Mouse (Mus musculus) right cerebral cortex, postnatal 14 days (tissue): ENCODE measurements around the gene Pdap1.
"Not testable (repeated sequence)": the region's sequence is repeated elsewhere in the genome, so short reads cannot be mapped to it uniquely, and the experiment has no call there.

Experiments
- DNase-seq: peaks from one replicate; pipeline ENCODE4 v3.0.0; 2022

The Pdap1 gene

GRCm38 (mm10) chr5:145139571-145140519 is at the start of gene Pdap1, which contains the start of gene Bud31:
Gene Pdap1, minus strand, starts transcription at chr5:145140238.
Gene Bud31, plus strand, starts transcription at chr5:145140362.
- DNase-seq: peak; percentile 94

DNA sequence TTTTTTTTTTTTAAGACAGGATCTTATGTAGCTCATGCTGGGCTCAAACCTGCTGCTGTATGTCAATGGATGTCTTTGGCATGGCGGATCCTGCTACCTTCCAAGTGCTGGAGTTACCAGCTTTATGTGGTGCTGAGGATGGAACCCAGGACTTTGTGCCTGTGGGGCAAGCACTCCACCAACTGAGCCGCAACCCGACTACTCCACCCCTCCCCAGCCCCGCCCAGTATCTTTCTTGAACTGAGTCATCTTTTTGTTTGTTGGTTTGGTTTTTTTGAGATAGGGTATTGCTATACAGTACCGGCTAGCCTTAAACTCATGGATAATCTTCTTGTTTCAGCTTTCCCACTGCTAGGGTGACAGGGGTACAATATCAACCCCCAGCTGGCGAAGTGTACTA is 49.4 kb upstream of the Pdap1 start:
- no peak for DNase-seq

DNA sequence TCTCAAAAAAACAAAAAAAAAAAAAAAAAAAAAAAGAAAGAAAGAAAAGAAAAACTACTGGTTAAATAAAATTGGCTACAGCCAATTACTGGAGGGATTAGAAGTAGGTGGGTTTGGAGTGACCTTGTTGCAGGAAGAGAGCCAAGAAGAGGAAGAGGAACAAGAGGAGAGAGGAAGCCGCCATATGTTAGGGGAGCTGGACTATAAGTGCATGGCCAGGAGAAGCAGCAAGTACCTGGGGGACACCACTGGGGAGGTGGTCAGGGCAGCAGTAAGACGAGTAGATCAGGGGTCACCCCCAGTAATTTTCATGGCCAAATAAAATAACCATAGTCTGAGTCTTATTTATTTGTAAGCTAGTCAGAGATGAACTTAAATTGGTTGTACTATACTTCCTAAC is 45.2 kb upstream of the Pdap1 start:
- no peak for DNase-seq

- DNase-seq: no peak
Measured at GRCm38 (mm10) chr5:145178461-145178980, 38.5 kb upstream of the Pdap1 start.

GRCm38 (mm10) chr5:145167306-145167661 is 27.2 kb upstream of the Pdap1 start:
- DNase-seq: no peak

- DNase-seq: peak; percentile 99
Measured at GRCm38 (mm10) chr5:145166536-145167305, 26.7 kb upstream of the Pdap1 start, which contains the start of the genes Ptcd1 and Cpsf4. Gene Ptcd1, minus strand, starts transcription at chr5:145167108. Gene Cpsf4, plus strand, starts transcription at chr5:145167213.

DNA sequence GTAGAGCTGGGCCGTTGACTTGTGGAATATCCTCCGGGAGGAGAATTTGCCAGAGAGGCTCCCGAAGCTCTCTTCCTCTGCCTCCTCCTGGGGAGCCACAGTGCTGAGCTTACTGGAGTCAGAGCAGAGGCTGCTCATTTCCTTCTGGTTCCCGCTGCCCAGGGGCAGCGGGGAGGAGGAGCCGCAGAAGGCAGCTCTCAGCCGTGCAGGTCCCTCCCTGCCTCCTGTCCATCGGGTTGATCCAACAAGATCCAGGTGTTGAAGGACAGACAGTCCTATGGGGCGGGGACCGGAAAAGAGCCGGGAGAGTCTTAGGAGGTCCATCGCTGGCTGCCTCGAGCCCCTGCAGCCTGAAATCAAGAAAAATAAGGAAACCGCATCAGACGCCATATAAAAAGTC is 25.1 kb upstream of the Pdap1 start:
- DNase-seq: no peak

- no peak for DNase-seq
Measured at GRCm38 (mm10) chr5:145164710-145165109, 24.7 kb upstream of the Pdap1 start.

DNA sequence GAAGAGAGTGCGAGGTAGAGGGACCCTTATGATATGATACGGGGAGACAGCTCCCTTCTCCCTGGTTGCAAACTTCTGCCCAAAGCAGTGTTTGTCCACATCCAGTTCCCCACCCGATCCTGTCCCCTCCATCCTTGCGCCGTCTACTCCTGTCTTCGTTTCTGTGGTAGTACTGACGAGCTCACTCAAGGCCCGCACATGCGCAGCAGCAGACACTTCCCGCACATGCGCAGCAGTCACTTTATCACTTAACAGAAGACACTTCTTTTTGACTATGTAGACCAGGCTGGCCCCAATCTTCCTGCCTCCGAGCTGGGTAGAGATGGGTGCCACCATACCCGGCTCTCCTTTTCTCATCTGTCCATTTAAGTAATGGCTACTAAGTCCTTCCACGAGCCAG is 21.3 kb upstream of the Pdap1 start:
- no peak for DNase-seq

DNA sequence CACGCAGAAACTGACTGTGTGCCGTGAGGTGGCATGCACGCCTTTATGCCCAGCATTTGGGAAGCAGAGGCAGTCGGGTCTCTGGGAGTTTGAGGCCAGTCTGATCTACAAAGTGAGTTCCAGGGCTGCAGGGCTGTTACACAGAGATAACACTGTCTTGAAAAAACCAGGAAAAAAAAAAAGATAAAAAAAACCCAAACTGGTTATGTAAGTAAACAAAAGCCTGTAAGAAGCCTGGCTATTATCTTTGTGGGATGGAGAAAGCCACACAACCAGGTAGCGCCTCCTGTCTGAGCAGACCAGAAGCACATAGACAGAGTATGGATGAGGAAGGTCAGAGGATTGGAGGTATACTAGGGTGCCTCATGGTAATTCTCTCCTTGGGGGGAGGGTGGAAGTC is 12.7 kb upstream of the Pdap1 start:
- DNase-seq: no peak

GRCm38 (mm10) chr5:145149294-145149693 is 9.3 kb upstream of the Pdap1 start:
- DNase-seq: no peak

DNA sequence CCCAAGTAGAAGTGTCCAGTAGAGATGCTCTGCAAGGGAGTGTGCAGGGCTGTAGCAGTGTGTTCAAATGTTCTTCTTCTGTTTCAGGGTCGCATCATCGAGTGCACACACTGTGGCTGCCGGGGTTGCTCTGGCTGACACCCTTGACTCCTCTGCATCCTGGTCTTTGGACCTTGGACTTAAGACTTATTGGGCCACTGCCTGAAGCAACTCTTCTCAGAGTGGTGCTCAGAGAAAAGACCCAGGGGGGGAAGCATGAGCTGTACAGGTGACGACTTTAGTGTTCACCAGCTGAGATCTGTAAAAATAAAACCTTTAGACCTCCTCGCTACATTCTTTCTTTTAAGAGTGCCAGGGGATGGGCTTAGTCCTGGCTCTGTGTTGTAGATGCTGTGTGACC is 7.7 kb upstream of the Pdap1 start:
- DNase-seq: no peak

DNA sequence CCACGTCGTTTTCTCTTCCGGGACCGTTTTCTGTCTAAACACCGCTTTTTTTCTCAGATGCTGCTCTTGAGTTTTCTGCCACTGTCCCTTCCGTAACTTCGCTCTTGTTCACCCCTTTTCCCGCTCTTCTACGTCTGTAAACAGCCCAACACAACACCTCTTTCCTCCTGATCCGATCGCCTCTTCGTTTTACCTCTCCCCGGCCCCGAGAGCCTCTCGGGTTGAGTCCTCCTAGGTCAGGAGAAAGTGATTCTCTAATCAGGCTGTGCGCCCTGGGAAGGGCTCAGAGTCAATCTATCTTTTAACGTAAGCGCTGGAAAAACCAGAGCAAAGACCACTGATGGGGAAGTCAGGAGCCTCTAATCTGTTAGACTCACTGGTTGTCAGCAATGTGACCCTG is 573 bp upstream of the Pdap1 start:
- DNase-seq: no peak

GRCm38 (mm10) chr5:145138836-145139235 is 1.2 kb downstream of the Pdap1 start:
- DNase-seq: no peak

DNA sequence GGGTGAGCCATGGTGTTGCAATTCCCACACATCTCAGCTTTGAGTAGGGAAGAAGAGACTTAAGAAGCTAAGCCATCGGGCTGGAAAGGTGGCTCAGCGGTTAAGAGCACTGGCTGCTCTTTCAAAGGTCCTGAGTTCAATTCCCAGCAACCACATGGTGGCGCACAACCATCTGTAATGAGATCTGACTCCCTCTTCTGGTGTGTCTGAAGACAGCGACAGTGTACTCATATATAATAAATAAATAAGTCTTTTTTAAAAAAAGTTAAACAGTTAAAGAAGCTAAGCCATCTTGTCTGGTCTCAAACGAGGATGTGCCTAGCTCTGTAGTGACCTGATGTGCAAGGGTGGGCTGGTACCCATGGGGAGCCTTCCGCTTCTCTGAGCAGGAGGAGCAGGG is 6.8 kb downstream of the Pdap1 start:
- DNase-seq: not testable (repeated sequence)

GRCm38 (mm10) chr5:145130995-145131394 is 9.0 kb downstream of the Pdap1 start:
- no peak for DNase-seq

DNA sequence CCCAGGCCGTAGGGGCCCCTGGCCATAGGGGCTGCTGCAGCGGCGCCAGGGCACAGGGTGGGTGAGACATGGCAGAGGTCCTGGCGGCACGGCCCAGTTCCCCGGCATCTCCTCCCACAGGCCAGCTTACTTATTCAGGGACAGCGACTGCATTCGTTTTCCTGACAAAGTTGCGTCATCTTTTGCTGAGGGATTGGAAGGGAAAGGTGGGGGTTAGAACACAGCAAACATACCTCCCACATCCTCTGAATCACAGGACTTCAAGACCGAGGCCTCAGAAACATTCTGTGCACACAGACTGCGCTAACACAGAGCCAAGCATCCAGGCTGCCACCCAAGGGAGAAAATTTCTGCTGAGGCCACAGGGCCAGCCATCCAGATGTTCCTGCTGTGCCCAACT is 9.8 kb downstream of the Pdap1 start:
- DNase-seq: no peak

DNA sequence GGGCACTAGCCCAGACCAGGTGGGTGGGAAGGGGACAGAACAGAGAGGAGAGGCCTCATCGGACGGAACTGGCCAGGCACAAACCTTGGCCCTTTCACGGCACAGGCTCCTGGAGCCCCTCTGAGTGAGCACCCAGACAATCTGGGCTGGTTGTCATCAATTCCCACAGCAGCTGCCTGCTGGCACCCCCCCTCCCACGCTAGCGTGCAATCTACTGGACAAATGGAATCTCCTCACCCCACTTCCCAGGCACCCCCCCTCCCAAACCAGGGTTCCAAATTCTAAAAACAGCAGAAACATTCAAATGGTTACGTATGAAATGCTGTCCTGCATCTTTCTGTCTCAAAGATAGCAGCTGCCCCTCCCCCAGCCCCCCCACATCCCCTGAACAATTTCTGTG is 10.3 kb downstream of the Pdap1 start:
- not testable (repeated sequence) for DNase-seq

DNA sequence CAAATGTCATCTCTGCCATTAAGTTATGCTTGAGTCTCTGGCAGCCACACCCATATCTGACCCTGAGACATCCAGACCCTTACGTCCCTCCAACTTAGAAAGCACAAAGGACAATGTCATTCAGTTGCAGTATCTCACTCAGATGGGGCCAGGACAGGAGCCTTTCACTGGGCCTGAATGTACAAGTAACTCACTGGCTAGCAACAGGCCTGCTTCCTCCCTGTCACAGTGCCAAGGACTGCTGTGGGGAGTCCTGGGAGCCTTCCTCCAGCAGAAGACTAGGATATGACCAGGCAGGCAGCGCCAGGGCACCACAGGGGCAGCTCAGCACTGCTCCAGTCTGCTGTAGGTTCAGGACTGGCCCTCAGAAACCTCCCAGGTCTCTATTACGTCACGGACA is 10.9 kb downstream of the Pdap1 start:
- no peak for DNase-seq

- DNase-seq: no peak
Measured at GRCm38 (mm10) chr5:145126580-145126979, 13.5 kb downstream of the Pdap1 start.

- DNase-seq: no peak
Measured at GRCm38 (mm10) chr5:145123396-145123795, 16.6 kb downstream of the Pdap1 start.

DNA sequence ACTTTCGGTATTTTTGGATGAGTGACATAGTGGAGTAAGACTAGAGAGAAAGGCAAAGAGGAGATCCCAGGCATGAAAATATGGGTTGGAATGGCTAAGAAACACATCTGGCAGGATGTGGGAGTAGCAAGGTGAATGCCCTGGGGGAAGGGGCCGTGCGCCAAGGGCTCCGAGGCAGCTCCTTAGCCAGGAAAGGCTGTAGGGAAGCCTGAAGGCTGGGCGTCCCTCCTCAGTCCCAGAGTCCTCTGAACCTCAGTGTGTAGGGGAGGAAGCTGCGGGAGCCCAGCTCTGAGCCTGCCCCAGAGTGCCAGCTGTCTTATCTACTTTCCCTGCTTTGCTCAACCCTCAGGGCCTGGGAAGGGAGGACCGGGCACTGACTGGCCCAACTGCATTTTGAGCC is 19.1 kb downstream of the Pdap1 start:
- no peak for DNase-seq

DNA sequence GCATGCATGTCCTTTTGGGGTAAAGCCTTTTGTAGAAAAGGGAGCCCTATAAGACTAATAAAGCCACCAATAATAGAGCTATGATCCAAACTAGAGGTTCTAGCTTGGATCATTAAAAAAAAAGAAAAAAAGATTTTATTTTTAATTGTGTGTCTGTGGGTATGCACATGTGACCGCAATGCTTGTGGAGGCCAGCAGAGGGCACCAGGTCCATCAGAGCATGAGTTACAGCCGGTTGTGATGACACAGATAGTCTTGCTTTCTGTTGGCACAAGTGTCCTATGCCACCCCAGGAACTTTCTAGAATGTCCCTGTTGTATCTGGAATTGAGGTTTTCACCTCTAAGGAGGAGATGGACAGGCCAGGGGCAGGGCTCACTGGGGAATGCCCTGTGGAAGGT is 20.7 kb downstream of the Pdap1 start:
- no peak for DNase-seq

GRCm38 (mm10) chr5:145118461-145118860 is 21.6 kb downstream of the Pdap1 start:
- no peak for DNase-seq
